15 mouse cellular contexts compared by ENCODE assay signal in the genomic region with DNA sequence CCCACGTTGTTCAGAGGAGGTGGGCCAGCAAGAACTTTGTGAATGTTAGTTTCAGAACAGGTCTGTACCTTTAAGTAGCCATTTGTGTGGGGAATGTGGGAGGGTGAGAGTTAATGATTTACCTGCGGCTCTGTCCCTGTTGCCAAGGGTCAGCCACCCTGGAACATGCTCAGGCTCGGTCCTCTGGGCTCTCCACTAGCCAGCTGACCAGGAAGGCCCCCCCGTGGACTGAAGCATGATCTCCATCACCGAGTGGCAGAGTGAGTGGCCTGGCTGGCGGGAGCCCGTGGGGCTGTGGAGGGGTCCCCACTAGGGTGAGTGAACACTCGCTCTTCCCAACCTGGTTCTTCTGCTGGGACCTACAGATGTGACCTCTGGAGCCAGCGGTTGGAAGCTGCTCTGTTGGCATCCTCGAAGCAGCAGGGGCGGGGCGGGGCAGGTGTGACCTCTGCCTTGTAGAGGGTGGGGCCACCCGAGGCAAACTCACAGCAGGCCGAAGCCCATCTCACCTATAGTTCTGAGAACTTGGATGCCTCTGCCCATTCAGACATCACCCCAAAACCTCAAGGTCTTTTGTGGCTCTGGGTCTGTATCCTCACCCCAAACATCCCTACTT. TPM values are rescaled to one million over a fixed set of nuclear protein-coding genes. Genes with fewer than 3 reads are reported as not detected.
A peak's percentile ranks its signal among the peaks of the same experiment; 100 is the strongest.
DNase-seq lines count a peak whose midpoint lies in the region; ATAC-seq and TF ChIP-seq lines count a peak whose summit lies in the region.
"Had no signal": no experiment of that assay in that cellular context is flagged by ENCODE, and none has a peak within 500 bp of the region (broad histone marks: within the 10 kb centered on the region; RNA-seq: fewer than 3 reads in every experiment).

Golt1a (plus strand) TSS at position 149 of the 616 bp plus-strand sequence.

- no peaks in the 10 kb centered on the region for H3K9me3 ChIP-seq in liver, postnatal 0 days (ENCODE audit: low read length)
- H3K9me3 ChIP-seq: limb, embryonic 10.5 days; midbrain, embryonic 12.5 days had no signal

- peaks cover 8% of the 10 kb centered on the region; the same call in 1 of the 2 replicates for H3K4me1 ChIP-seq in liver, postnatal 0 days (ENCODE audit: insufficient read depth)

- peak; percentile 91 for ATAC-seq in liver, postnatal 0 days
- ATAC-seq: inflammation-experienced regulatory T-cells, adult 6 months had no signal

- no peaks in the 10 kb centered on the region for H3K27me3 ChIP-seq in liver, postnatal 0 days (ENCODE audit: insufficient read depth, low read length)
- H3K27me3 ChIP-seq: midbrain, embryonic 12.5 days had no signal

- peak; percentile 45 to 51 for DNase-seq in urinary bladder, adult 18-20 months (ENCODE audit: low spot score in 2 of 2)
- DNase-seq in urinary bladder, postnatal 10 days (ENCODE audit: low spot score), result no peak
- DNase-seq in kidney, postnatal 10 days, result peak; percentile 83
- peak; percentile 74 for DNase-seq in liver, postnatal 0 days
- DNase-seq in yolk sac, embryonic 10.5 days (ENCODE audit: low spot score), result peak; percentile 92
- no peak for DNase-seq in testis, postnatal 10 days (ENCODE audit: low spot score)
- no peak for DNase-seq in left cerebral cortex, adult 2 months (ENCODE audit: extremely low spot score in 1 of 2, low spot score in 2 of 2)
- no peak for DNase-seq in right cerebral cortex, postnatal 36 days (ENCODE audit: low spot score in 2 of 2)
- DNase-seq: gastrocnemius, adult 2 months; right cerebral cortex, postnatal 4 days had no signal

- H3K36me3 ChIP-seq in liver, postnatal 0 days (replicated peaks; ENCODE audit: insufficient read depth, low read length), result 0 out of 2 replicates have a peak, but pooled peaks cover 2% of the 10 kb centered on the region
- H3K36me3 ChIP-seq: limb, embryonic 10.5 days; midbrain, embryonic 12.5 days had no signal

- peak; percentile 31; the same call in 1 of the 2 replicates for TF ChIP-seq EP300 in liver, postnatal 0 days (IDR thresholded peaks at IDR 0.05; ENCODE audit: low read depth)

- peak within 1 kb of the TSS; percentile 11; the same call in 1 of the 2 replicates for H3K4me3 ChIP-seq in liver, postnatal 0 days (ENCODE audit: low read depth, low read length)
- no peak within 1 kb of the TSS for H3K4me3 ChIP-seq in left cerebral cortex, adult 2 months
- H3K4me3 ChIP-seq: gastrocnemius, adult 2 months; limb, embryonic 10.5 days; midbrain, embryonic 12.5 days had no signal

- peak within 1 kb of the TSS; percentile 58 for H3K4me2 ChIP-seq in liver, postnatal 0 days (ENCODE audit: low read depth, low read length)
- H3K4me2 ChIP-seq: midbrain, embryonic 12.5 days had no signal

- H3K27ac ChIP-seq in liver, postnatal 0 days (ENCODE audit: low read depth), result peak within 1 kb of the TSS; percentile 83
- no peak within 1 kb of the TSS for H3K27ac ChIP-seq in left cerebral cortex, adult 2 months
- H3K27ac ChIP-seq: gastrocnemius, adult 2 months; limb, embryonic 10.5 days; midbrain, embryonic 12.5 days had no signal

- WGBS in liver, postnatal 0 days (ENCODE audit: insufficient replicate concordance), result 58% methylated on average over 14 of the region's 14 CpGs

- no peak within 1 kb of the TSS for H3K9ac ChIP-seq in liver, postnatal 0 days (replicated peaks)
- H3K9ac ChIP-seq: midbrain, embryonic 12.5 days had no signal

- no peak for TF ChIP-seq CTCF in liver, postnatal 0 days (IDR thresholded peaks at IDR 0.05; ENCODE audit: low read depth)
- TF ChIP-seq CTCF in left cerebral cortex, adult 2 months (IDR thresholded peaks at IDR 0.05), result no peak

- intact Hi-C loops in left cerebral cortex, adult 2 months (cut with DNase I), result no loop called here

RNA-seq across cellular contexts. Expression of gene Golt1a, which starts in this region (rescaled TPM):
- polyA plus RNA-seq in liver, postnatal 0 days (2015; fragmentation: Nextera tagmentation; extraction: Ambion mirVana), result 30.8 and 41.9 TPM in 2 replicates
- total RNA-seq in left cerebral cortex, adult 2 months (2021), result under 1 TPM; 0.37 to 0.72 TPM
- total RNA-seq: gastrocnemius, adult 2 months had no signal
- polyA plus RNA-seq: heart, embryonic 16.5 days; inflammation-experienced regulatory T-cells, adult 6 months; limb, embryonic 10.5 days; midbrain, embryonic 12.5 days; neural tube, embryonic 14.5 days had no signal

Comparison
In these comparisons a context has a peak if more than half of its experiments do, and no peak if none do; other contexts are left out.
1. DNase-seq: peak in urinary bladder, adult 18-20 months (2 of 2), kidney, postnatal 10 days (single experiment), liver, postnatal 0 days (single experiment) and yolk sac, embryonic 10.5 days (single experiment); none in urinary bladder, postnatal 10 days (single experiment), testis, postnatal 10 days (single experiment), left cerebral cortex, adult 2 months (0 of 2) and right cerebral cortex, postnatal 36 days (0 of 2).